Comparison of ENCODE assay signal across 8 mouse cellular contexts in the genomic region with DNA sequence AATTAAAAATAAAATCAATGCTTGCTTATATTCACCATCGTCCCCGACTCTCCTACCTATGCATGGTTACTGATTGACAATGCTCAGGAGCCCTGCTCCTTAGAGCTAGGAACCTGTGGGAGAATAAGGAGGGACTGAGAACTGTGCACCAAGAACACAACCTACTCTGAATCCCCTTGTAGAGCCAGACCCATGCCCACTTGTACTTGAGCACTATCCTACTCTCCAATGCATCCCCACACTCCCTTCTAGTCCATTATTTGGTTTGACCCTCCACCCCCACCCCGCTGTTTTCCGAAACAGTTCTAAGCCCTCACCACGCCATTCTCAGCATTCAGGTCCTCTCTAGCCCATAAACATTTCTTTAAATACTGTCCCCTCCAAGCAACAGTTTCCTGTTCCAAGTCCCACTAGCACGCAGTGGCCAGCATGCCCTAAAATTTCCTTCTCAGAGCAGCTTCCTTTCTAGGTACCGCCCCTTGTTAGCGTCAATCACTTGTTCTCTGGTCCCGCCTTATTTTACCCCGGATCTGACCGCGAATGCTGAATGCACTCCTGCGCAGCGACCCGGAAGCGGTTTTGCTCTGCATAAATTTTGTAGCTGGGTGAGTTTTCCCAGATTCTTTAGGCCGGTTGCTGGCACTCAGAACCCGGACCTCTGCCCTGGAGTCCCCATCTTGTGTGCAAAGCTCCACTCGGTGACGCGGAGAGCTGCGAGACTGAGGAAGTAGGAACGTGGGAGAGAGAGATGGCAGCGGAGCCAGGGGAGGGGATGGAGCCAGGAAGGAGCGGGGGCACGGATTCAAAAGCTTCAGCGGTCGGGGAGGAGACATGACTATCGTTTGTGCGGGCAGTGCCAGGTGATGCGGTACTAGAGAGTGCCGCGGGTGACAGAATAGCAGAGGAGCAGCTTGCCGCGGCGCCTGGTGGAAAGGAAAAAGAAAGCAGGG. TPM values are rescaled to one million over a fixed set of nuclear protein-coding genes. Genes with fewer than 3 reads are reported as not detected.
A peak's percentile ranks its signal among the peaks of the same experiment; 100 is the strongest.
DNase-seq lines count a peak whose midpoint lies in the region; ATAC-seq and TF ChIP-seq lines count a peak whose summit lies in the region.

Gene Zfp160, plus strand, starts transcription at position 522 of the 950 bp plus-strand sequence.

- H3K4me1 ChIP-seq in bone marrow, adult 2 months (ENCODE audit: control insufficient read depth, insufficient read depth, low read length): peaks cover 1% of the 10 kb centered on the region; the same call in 1 of the 2 replicates
- 0 out of 2 replicates have a peak, but pooled peaks cover 9% of the 10 kb centered on the region for H3K4me1 ChIP-seq in embryonic facial prominence, embryonic 15.5 days
- peaks cover 7% of the 10 kb centered on the region for H3K4me1 ChIP-seq in limb, embryonic 14.5 days (ENCODE audit: control insufficient read depth, insufficient read depth, low read length)
- H3K4me1 ChIP-seq in midbrain, postnatal 0 days (ENCODE audit: insufficient read depth, low read length): peaks cover 6% of the 10 kb centered on the region; the same call in 1 of the 2 replicates

- peaks cover 18% of the 10 kb centered on the region for H3K36me3 ChIP-seq in embryonic facial prominence, embryonic 15.5 days
- H3K36me3 ChIP-seq in limb, embryonic 14.5 days (ENCODE audit: control insufficient read depth, insufficient read depth, low read length): peaks cover 17% of the 10 kb centered on the region
- peaks cover 11% of the 10 kb centered on the region; the same call in 1 of the 2 replicates for H3K36me3 ChIP-seq in midbrain, postnatal 0 days (ENCODE audit: insufficient read depth, low read length)

- peak within 1 kb of the TSS; percentile 62 for H3K9ac ChIP-seq in embryonic facial prominence, embryonic 15.5 days
- peak within 1 kb of the TSS; percentile 78 for H3K9ac ChIP-seq in limb, embryonic 14.5 days (ENCODE audit: low read depth, low read length, severe bottlenecking)
- H3K9ac ChIP-seq in midbrain, postnatal 0 days (replicated peaks; ENCODE audit: low read length, poor library complexity, severe bottlenecking): peak within 1 kb of the TSS; percentile 93

- H3K27me3 ChIP-seq in embryonic facial prominence, embryonic 15.5 days: no peaks in the 10 kb centered on the region
- no peaks in the 10 kb centered on the region for H3K27me3 ChIP-seq in limb, embryonic 14.5 days (ENCODE audit: control insufficient read depth, insufficient read depth, low read length)
- no peaks in the 10 kb centered on the region for H3K27me3 ChIP-seq in midbrain, postnatal 0 days (ENCODE audit: insufficient read depth, low read length)

- DNase-seq in 416B (ENCODE audit: low read depth): peak; percentile 93
- peak; percentile 93 for DNase-seq in heart, adult 8-10 months (ENCODE audit: low spot score)
- DNase-seq in kidney, adult 9 months: peak; percentile 96
- DNase-seq in limb, embryonic 14.5 days (ENCODE audit: low spot score): peak; percentile 93
- DNase-seq in midbrain, postnatal 0 days (ENCODE audit: low spot score): peak; percentile 96
- DNase-seq in spleen, postnatal 14 days (ENCODE audit: low spot score in 2 of 2): peak; percentile 54 to 72

- peak within 1 kb of the TSS; percentile 74 for H3K4me2 ChIP-seq in embryonic facial prominence, embryonic 15.5 days (replicated peaks)
- H3K4me2 ChIP-seq in limb, embryonic 14.5 days (replicated peaks; ENCODE audit: low read depth, low read length, severe bottlenecking): peak within 1 kb of the TSS; percentile 78
- peak within 1 kb of the TSS; percentile 87 for H3K4me2 ChIP-seq in midbrain, postnatal 0 days (ENCODE audit: low read depth, low read length, poor library complexity, severe bottlenecking)

- 0 out of 2 replicates have a peak, but pooled peaks have one; percentile 26 for TF ChIP-seq POLR2A in bone marrow, adult 2 months (IDR thresholded peaks at IDR 0.05; ENCODE audit: borderline replicate concordance, control insufficient read depth, low read depth, low read length)
- peak; percentile 42; the same call in 1 of the 2 replicates for TF ChIP-seq POLR2A in limb, embryonic 14.5 days (IDR thresholded peaks at IDR 0.05; ENCODE audit: borderline replicate concordance, extremely low read depth, insufficient read depth, insufficient read length)

- WGBS in bone marrow, adult 2 months: 7% methylated on average over 36 of the region's 36 CpGs
- 5% methylated on average over 36 of the region's 36 CpGs for WGBS in embryonic facial prominence, embryonic 15.5 days
- 6% methylated on average over 36 of the region's 36 CpGs for WGBS in limb, embryonic 14.5 days
- 5% methylated on average over 36 of the region's 36 CpGs for WGBS in midbrain, postnatal 0 days

- peak within 1 kb of the TSS; percentile 98 for H3K4me3 ChIP-seq in bone marrow, adult 2 months (replicated peaks; ENCODE audit: control insufficient read depth, low read depth, low read length)
- peak within 1 kb of the TSS; percentile 82 for H3K4me3 ChIP-seq in embryonic facial prominence, embryonic 15.5 days (replicated peaks)
- H3K4me3 ChIP-seq in limb, embryonic 14.5 days (replicated peaks; ENCODE audit: low read length): peak within 1 kb of the TSS; percentile 75
- peak within 1 kb of the TSS; percentile 86 for H3K4me3 ChIP-seq in midbrain, postnatal 0 days (ENCODE audit: low read depth, low read length)

- ATAC-seq in embryonic facial prominence, embryonic 15.5 days (ENCODE audit: insufficient number of reproducible peaks, low FRiP score, low TSS enrichment, low read depth): peak; percentile 93
- peak; percentile 98 for ATAC-seq in limb, embryonic 14.5 days (ENCODE audit: low FRiP score, low read depth)
- ATAC-seq in midbrain, postnatal 0 days (ENCODE audit: low FRiP score): peak; percentile 97

- peak within 1 kb of the TSS; percentile 79 for H3K27ac ChIP-seq in bone marrow, adult 2 months (ENCODE audit: control insufficient read depth, insufficient read depth, low read depth, low read length, poor library complexity)
- peak within 1 kb of the TSS; percentile 94 for H3K27ac ChIP-seq in embryonic facial prominence, embryonic 15.5 days (replicated peaks)
- peak within 1 kb of the TSS; percentile 83 for H3K27ac ChIP-seq in limb, embryonic 14.5 days (replicated peaks; ENCODE audit: low read depth, low read length)
- peak within 1 kb of the TSS; percentile 93 for H3K27ac ChIP-seq in midbrain, postnatal 0 days (ENCODE audit: low read depth, low read length)

- no peak for TF ChIP-seq CTCF in bone marrow, adult 2 months (IDR thresholded peaks at IDR 0.05; ENCODE audit: control insufficient read depth, insufficient read depth, low read length)
- peak; percentile 36; the same call in 1 of the 2 replicates for TF ChIP-seq CTCF in midbrain, postnatal 0 days (IDR thresholded peaks at IDR 0.05)

- no peaks in the 10 kb centered on the region for H3K9me3 ChIP-seq in embryonic facial prominence, embryonic 15.5 days (replicated peaks)
- H3K9me3 ChIP-seq in limb, embryonic 14.5 days (ENCODE audit: control insufficient read depth, low read length): no peaks in the 10 kb centered on the region
- no peaks in the 10 kb centered on the region for H3K9me3 ChIP-seq in midbrain, postnatal 0 days (ENCODE audit: low read length)

RNA-seq across cellular contexts. Expression of gene Zfp160, which starts in this region (rescaled TPM):
- polyA plus RNA-seq in bone marrow, adult 2 months (2011; ENCODE audit: insufficient read depth, insufficient read length, low replicate concordance, missing spikeins): 6.8 and 7.1 TPM in 2 replicates
- polyA plus RNA-seq in embryonic facial prominence, embryonic 15.5 days (2015; fragmentation: Nextera tagmentation; extraction: Ambion mirVana): 15.8 and 17.0 TPM in 2 replicates
- 10 to 100 TPM in 2 of 4 experiments, 1 to 10 TPM in 2; 6.8 to 10.6 (median 8.7) TPM for total RNA-seq in heart, adult 8-10 months (2022)
- 19.7 and 24.5 TPM in 2 replicates for polyA plus RNA-seq in limb, embryonic 14.5 days (2012; rRNA removed)
- polyA plus RNA-seq in limb, embryonic 14.5 days (2014; fragmentation: Nextera tagmentation; extraction: Ambion mirVana): 19.0 and 19.8 TPM in 2 replicates
- total RNA-seq in midbrain, postnatal 0 days (2014; rRNA removed): 21.3 and 24.9 TPM in 2 replicates
- 12.0 and 12.2 TPM in 2 replicates for polyA plus RNA-seq in midbrain, postnatal 0 days (2015; fragmentation: Nextera tagmentation; extraction: Ambion mirVana)

Comparison
In these comparisons a context has a peak if more than half of its experiments do, and no peak if none do; other contexts are left out.
1. Peak in every context shown above with its lines: DNase-seq, ATAC-seq, H3K4me3 ChIP-seq and H3K27ac ChIP-seq.